Mouse (Mus musculus) limb, embryonic 12.5 days (tissue): ENCODE data around the gene Gm867. TPM values are rescaled to one million over a fixed set of nuclear protein-coding genes. Genes with fewer than 3 reads are reported as not detected.

Source experiments
- ATAC-seq: fragments of 200-750 bp; cut with Nextera tagmentation; 2 replicates; pipeline ENCODE4 v1.8.0; 2017; ENCODE audit warnings: low read depth, moderate TSS enrichment; ENCODE audit not compliant: insufficient number of reproducible peaks, insufficient read depth, low FRiP score, low TSS enrichment
- H3K27ac ChIP-seq: fragments of 300-500 bp; sonication (generic); 2 replicates; pipeline ENCODE4 v1.5.1; 2016; ENCODE audit warnings: mild to moderate bottlenecking, moderate library complexity
- H3K27me3 ChIP-seq: fragments of 300-500 bp; sonication (generic); 2 replicates; pipeline ENCODE4 v1.6.1; 2016; ENCODE audit warnings: mild to moderate bottlenecking, moderate library complexity
- H3K36me3 ChIP-seq: fragments of 300-500 bp; sonication (generic); 2 replicates; pipeline ENCODE4 v1.6.1; 2016; ENCODE audit warnings: mild to moderate bottlenecking, moderate library complexity
- H3K4me1 ChIP-seq: fragments of 300-500 bp; sonication (generic); replicated peaks from 2 replicates; pipeline ENCODE4 v1.6.1; 2016
- H3K4me2 ChIP-seq: fragments of 300-500 bp; sonication (generic); 2 replicates; pipeline ENCODE4 v1.6.1; 2016; ENCODE audit warnings: mild to moderate bottlenecking, moderate library complexity
- H3K4me3 ChIP-seq: fragments of 300-500 bp; sonication (generic); replicated peaks from 2 replicates; pipeline ENCODE4 v1.5.1; 2016; ENCODE audit warnings: mild to moderate bottlenecking
- H3K9ac ChIP-seq: fragments of 300-500 bp; sonication (generic); replicated peaks from 2 replicates; pipeline ENCODE4 v1.6.1; 2016; ENCODE audit warnings: mild to moderate bottlenecking, moderate library complexity
- H3K9me3 ChIP-seq: fragments of 300-500 bp; sonication (generic); 2 replicates; pipeline ENCODE4 v1.6.1; 2016; ENCODE audit warnings: mild to moderate bottlenecking, moderate library complexity
- WGBS: fragments of 180-500 bp; shearing (Covaris S2); methylation state at CpG from one replicate; pipeline ENCODE4 v1.1.7; 2016; 5-methylcytosine and 5-hydroxymethylcytosine counted together
- polyA plus RNA-seq: library from polyadenylated mRNA; unstranded; fragments of >200 nt; fragmentation: Nextera tagmentation; extraction: Ambion mirVana; gene quantifications from 2 replicates; pipeline ENCODE4 v1.2.1, GENCODE M21; 2016

Gene Gm867
- polyA plus RNA-seq, 1 experiment from 2014 or later = 0.50 TPM

GRCm38 (mm10) chr10:75934991-75935390, 5.5 kb downstream of the Gm867 start:
- Histone ChIP-seq H3K27me3 (peaks cover 61% of the 10 kb centered on the region), H3K4me2 (peak overlapping the region; percentile 87; the same call in 1 of the 2 replicates), H3K27ac (no peak overlapping the region), H3K4me1 (peaks cover 41% of the 10 kb centered on the region), H3K9me3 (no peaks in the 10 kb centered on the region), H3K36me3 (no peaks in the 10 kb centered on the region), H3K4me3 (no peak overlapping the region), H3K9ac (no peak overlapping the region)
- ATAC-seq = no peak
- 69% methylated on average over 1 of the region's 1 CpGs for WGBS

- peak within 1 kb of the TSS; percentile 91 for H3K9ac ChIP-seq
- H3K27me3 ChIP-seq = peaks cover 49% of the 10 kb centered on the region
- H3K36me3 ChIP-seq = peaks cover 6% of the 10 kb centered on the region
- peak within 1 kb of the TSS; percentile 79 for H3K27ac ChIP-seq
- peaks cover 47% of the 10 kb centered on the region for H3K4me1 ChIP-seq
- no peak for ATAC-seq
- H3K4me2 ChIP-seq = peak within 1 kb of the TSS; percentile 91
- H3K9me3 ChIP-seq = no peaks in the 10 kb centered on the region
- 28% methylated on average over 6 of the region's 6 CpGs for WGBS
- peak within 1 kb of the TSS; percentile 70 for H3K4me3 ChIP-seq
Observed at GRCm38 (mm10) chr10:75932891-75933290, 7.6 kb downstream of the Gm867 start, which contains the start of gene Chchd10. Gene Chchd10 (plus strand): TSS chr10:75933130.

GRCm38 (mm10) chr10:75932081-75932678, 8.3 kb downstream of the Gm867 start:
- Histone ChIP-seq H3K4me1 (peaks cover 47% of the 10 kb centered on the region), H3K4me2 (peak overlapping the region; percentile 91), H3K4me3 (peak overlapping the region; percentile 70), H3K36me3 (peaks cover 13% of the 10 kb centered on the region), H3K9me3 (no peaks in the 10 kb centered on the region), H3K9ac (peak overlapping the region; percentile 91), H3K27me3 (peaks cover 42% of the 10 kb centered on the region), H3K27ac (peak overlapping the region; percentile 79)
- under 1% methylated on average over 37 of the region's 44 CpGs for WGBS
- peak; percentile 69 for ATAC-seq

- peaks cover 47% of the 10 kb centered on the region for H3K4me1 ChIP-seq
- H3K27ac ChIP-seq = no peak overlapping the region
- peaks cover 22% of the 10 kb centered on the region for H3K36me3 ChIP-seq
- 20% methylated on average over 7 of the region's 7 CpGs for WGBS
- H3K9ac ChIP-seq = peak overlapping the region; percentile 91
- no peak for ATAC-seq
- H3K4me3 ChIP-seq = peak overlapping the region; percentile 70
- H3K4me2 ChIP-seq = peak overlapping the region; percentile 91
- H3K9me3 ChIP-seq = no peaks in the 10 kb centered on the region
- H3K27me3 ChIP-seq = peaks cover 33% of the 10 kb centered on the region
Observed at GRCm38 (mm10) chr10:75931311-75931710, 9.2 kb downstream of the Gm867 start.

GRCm38 (mm10) chr10:75930304-75930703, 10.2 kb downstream of the Gm867 start:
- WGBS = 19% methylated on average over 6 of the region's 6 CpGs
- no peak for ATAC-seq
- H3K27ac ChIP-seq = no peak overlapping the region
- H3K9ac ChIP-seq = 0 out of 2 replicates have a peak overlapping the region, but pooled peaks have one; percentile 18
- peaks cover 23% of the 10 kb centered on the region for H3K27me3 ChIP-seq
- peaks cover 37% of the 10 kb centered on the region for H3K4me1 ChIP-seq
- H3K4me3 ChIP-seq = peak overlapping the region; percentile 70
- H3K4me2 ChIP-seq = peak overlapping the region; percentile 91
- peaks cover 32% of the 10 kb centered on the region for H3K36me3 ChIP-seq
- no peaks in the 10 kb centered on the region for H3K9me3 ChIP-seq

- WGBS = 66% methylated on average over 13 of the region's 13 CpGs
- peaks cover 59% of the 10 kb centered on the region for H3K36me3 ChIP-seq
Observed at GRCm38 (mm10) chr10:75926396-75926795, 14.1 kb downstream of the Gm867 start.

GRCm38 (mm10) chr10:75924324-75924723, 16.1 kb downstream of the Gm867 start:
- Histone ChIP-seq H3K4me1 (peaks cover 25% of the 10 kb centered on the region), H3K4me3 (no peak overlapping the region), H3K4me2 (no peak overlapping the region), H3K9ac (no peak overlapping the region), H3K27ac (no peak overlapping the region), H3K9me3 (no peaks in the 10 kb centered on the region), H3K36me3 (peaks cover 63% of the 10 kb centered on the region), H3K27me3 (no peaks in the 10 kb centered on the region)
- 71% methylated on average over 2 of the region's 2 CpGs for WGBS
- no peak for ATAC-seq

More at GRCm38 (mm10) chr10:75926396-75926795, 14.1 kb downstream of the Gm867 start:
- Histone ChIP-seq H3K9me3 (no peaks in the 10 kb centered on the region), H3K4me1 (peaks cover 35% of the 10 kb centered on the region), H3K4me3 (no peak overlapping the region), H3K9ac (no peak overlapping the region), H3K27ac (no peak overlapping the region), H3K27me3 (peaks cover 11% of the 10 kb centered on the region), H3K4me2 (no peak overlapping the region)
- no peak for ATAC-seq

- Histone ChIP-seq H3K27ac (peak overlapping the region; percentile 94), H3K4me3 (peak overlapping the region; percentile 82), H3K9me3 (no peaks in the 10 kb centered on the region), H3K4me1 (peaks cover 47% of the 10 kb centered on the region), H3K9ac (peak overlapping the region; percentile 95), H3K4me2 (peak overlapping the region; percentile 81), H3K27me3 (no peaks in the 10 kb centered on the region), H3K36me3 (peaks cover 64% of the 10 kb centered on the region)
- peak; percentile 43 for ATAC-seq
- 4% methylated on average over 22 of the region's 22 CpGs for WGBS
Observed at GRCm38 (mm10) chr10:75921726-75922560, 18.5 kb downstream of the Gm867 start.

GRCm38 (mm10) chr10:75921026-75921725, 19.3 kb downstream of the Gm867 start, which contains the start of gene Smarcb1:
Gene Smarcb1 (minus strand): TSS chr10:75921617.
- under 1% methylated on average over 75 of the region's 76 CpGs for WGBS
- H3K9ac ChIP-seq = peak within 1 kb of the TSS; percentile 95

GRCm38 (mm10) chr10:75919026-75919425, 21.4 kb downstream of the Gm867 start:
- Histone ChIP-seq H3K9ac (no peak overlapping the region), H3K4me1 (peaks cover 51% of the 10 kb centered on the region), H3K9me3 (no peaks in the 10 kb centered on the region), H3K27ac (no peak overlapping the region), H3K36me3 (peaks cover 62% of the 10 kb centered on the region), H3K27me3 (no peaks in the 10 kb centered on the region), H3K4me3 (no peak overlapping the region), H3K4me2 (no peak overlapping the region)
- no peak for ATAC-seq
- 95% methylated on average over 5 of the region's 5 CpGs for WGBS

More at GRCm38 (mm10) chr10:75921026-75921725, 19.3 kb downstream of the Gm867 start, which contains the start of gene Smarcb1:
- Histone ChIP-seq H3K4me1 (peaks cover 51% of the 10 kb centered on the region), H3K36me3 (peaks cover 64% of the 10 kb centered on the region), H3K27ac (peak within 1 kb of the TSS; percentile 94), H3K27me3 (no peaks in the 10 kb centered on the region), H3K4me2 (peak within 1 kb of the TSS; percentile 81), H3K4me3 (peak within 1 kb of the TSS; percentile 82), H3K9me3 (no peaks in the 10 kb centered on the region)
- peak; percentile 80 for ATAC-seq

- H3K27ac ChIP-seq = no peak overlapping the region
Observed at GRCm38 (mm10) chr10:75916840-75917239, 23.6 kb downstream of the Gm867 start.

More at GRCm38 (mm10) chr10:75916840-75917239, 23.6 kb downstream of the Gm867 start:
- 34% methylated on average over 8 of the region's 8 CpGs for WGBS
- ATAC-seq = no peak
- Histone ChIP-seq H3K36me3 (peaks cover 63% of the 10 kb centered on the region), H3K4me3 (no peak overlapping the region), H3K9ac (no peak overlapping the region), H3K27me3 (no peaks in the 10 kb centered on the region), H3K4me1 (peaks cover 36% of the 10 kb centered on the region), H3K9me3 (no peaks in the 10 kb centered on the region), H3K4me2 (no peak overlapping the region)
